Mouse (Mus musculus) kidney, postnatal 0 days (tissue): ENCODE data around the gene Otulin. TPM values are rescaled to one million over a fixed set of nuclear protein-coding genes. Genes with fewer than 3 reads are reported as not detected.

ENCODE experiments used
- ATAC-seq: fragments of 200-750 bp; cut with Nextera tagmentation; replicated peaks from 2 replicates; pipeline ENCODE4 v1.8.0; 2017; ENCODE audit warnings: low read depth, moderate number of reproducible peaks, moderate TSS enrichment, moderate library complexity; ENCODE audit not compliant: low FRiP score
- DNase-seq: peaks from one replicate; pipeline ENCODE4 v3.0.0-alpha.2; 2016; ENCODE audit warnings: low spot score
- H3K27ac ChIP-seq: fragments of 300-500 bp; sonication (generic); 2 replicates; pipeline ENCODE4 v1.5.1; 2014; ENCODE audit warnings: mild to moderate bottlenecking
- H3K27me3 ChIP-seq: fragments of 300-500 bp; sonication (generic); 2 replicates; pipeline ENCODE4 v1.6.1; 2014; ENCODE audit warnings: low read length, mixed read lengths; ENCODE audit not compliant: insufficient read depth
- H3K36me3 ChIP-seq: fragments of 300-500 bp; sonication (generic); 2 replicates; pipeline ENCODE4 v1.6.1; 2014; ENCODE audit warnings: low read length, mixed read lengths; ENCODE audit not compliant: insufficient read depth
- H3K4me1 ChIP-seq: fragments of 300-500 bp; sonication (generic); replicated peaks from 2 replicates; pipeline ENCODE4 v1.6.1; 2014; ENCODE audit warnings: antibody characterized with exemption, low read length, mixed read lengths; ENCODE audit not compliant: insufficient read depth
- H3K4me2 ChIP-seq: fragments of 300-500 bp; sonication (generic); 2 replicates; pipeline ENCODE4 v1.6.1; 2014; ENCODE audit warnings: mild to moderate bottlenecking, low read length, moderate library complexity, mixed read lengths
- H3K4me3 ChIP-seq: fragments of 300-500 bp; sonication (generic); replicated peaks from 2 replicates; pipeline ENCODE4 v1.5.1; 2014; ENCODE audit warnings: low read depth, low read length
- H3K9ac ChIP-seq: fragments of 300-500 bp; sonication (generic); 2 replicates; pipeline ENCODE4 v1.6.1; 2014; ENCODE audit warnings: low read depth, low read length
- H3K9me3 ChIP-seq: fragments of 300-500 bp; sonication (generic); replicated peaks from 2 replicates; pipeline ENCODE4 v1.6.1; 2016; ENCODE audit warnings: low read length, inconsistent platforms, mixed read lengths
- CTCF ChIP-seq: IDR thresholded peaks from 2 replicates; pipeline ENCODE4 v1.5.1; 2016; ENCODE audit warnings: antibody characterized with exemption, low read depth, mild to moderate bottlenecking, moderate library complexity
- WGBS: fragments of 180-500 bp; shearing (Covaris S2); extraction: QIAGEN DNeasy Blood & Tissue Kit; methylation state at CpG from one replicate; pipeline ENCODE4 v1.1.7; 2014; 5-methylcytosine and 5-hydroxymethylcytosine counted together
- polyA plus RNA-seq: library from polyadenylated mRNA; unstranded; fragments of >200 nt; fragmentation: Nextera tagmentation; extraction: Ambion mirVana; gene quantifications from 2 replicates; pipeline ENCODE4 v1.2.1, GENCODE M21; 2015

Otulin gene
- polyA plus RNA-seq, 1 experiment from 2014 or later: 41.1 TPM

DNA sequence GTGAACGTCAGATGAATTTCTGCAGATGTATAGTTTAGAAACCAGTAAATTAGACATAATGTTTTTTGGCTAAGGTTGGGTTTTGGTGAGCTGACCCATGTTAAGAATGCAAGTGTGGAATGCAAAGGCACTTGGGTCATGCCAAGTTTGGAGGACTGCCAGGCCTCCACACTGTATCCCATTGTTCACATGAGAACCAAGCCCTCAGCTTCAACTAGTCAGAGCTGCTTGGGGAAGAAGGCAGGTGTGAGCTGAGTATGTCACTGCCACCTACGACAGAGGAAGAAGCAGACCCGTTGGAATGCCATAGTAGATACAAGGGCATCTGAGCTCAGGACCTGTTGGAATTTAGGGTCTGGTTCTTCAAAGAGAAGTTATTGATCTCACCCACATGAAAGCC lies 54.6 kb downstream of the Otulin start:
- ATAC-seq: no peak
- Histone ChIP-seq H3K27me3 (no peaks in the 10 kb centered on the region), H3K36me3 (no peaks in the 10 kb centered on the region), H3K4me3 (no peak overlapping the region), H3K27ac (no peak overlapping the region), H3K9ac (no peak overlapping the region), H3K9me3 (no peaks in the 10 kb centered on the region), H3K4me1 (no peaks in the 10 kb centered on the region), H3K4me2 (no peak overlapping the region)
- no peak for DNase-seq
- no peak for TF ChIP-seq CTCF
- 68% methylated on average over 3 of the region's 3 CpGs for WGBS

DNA sequence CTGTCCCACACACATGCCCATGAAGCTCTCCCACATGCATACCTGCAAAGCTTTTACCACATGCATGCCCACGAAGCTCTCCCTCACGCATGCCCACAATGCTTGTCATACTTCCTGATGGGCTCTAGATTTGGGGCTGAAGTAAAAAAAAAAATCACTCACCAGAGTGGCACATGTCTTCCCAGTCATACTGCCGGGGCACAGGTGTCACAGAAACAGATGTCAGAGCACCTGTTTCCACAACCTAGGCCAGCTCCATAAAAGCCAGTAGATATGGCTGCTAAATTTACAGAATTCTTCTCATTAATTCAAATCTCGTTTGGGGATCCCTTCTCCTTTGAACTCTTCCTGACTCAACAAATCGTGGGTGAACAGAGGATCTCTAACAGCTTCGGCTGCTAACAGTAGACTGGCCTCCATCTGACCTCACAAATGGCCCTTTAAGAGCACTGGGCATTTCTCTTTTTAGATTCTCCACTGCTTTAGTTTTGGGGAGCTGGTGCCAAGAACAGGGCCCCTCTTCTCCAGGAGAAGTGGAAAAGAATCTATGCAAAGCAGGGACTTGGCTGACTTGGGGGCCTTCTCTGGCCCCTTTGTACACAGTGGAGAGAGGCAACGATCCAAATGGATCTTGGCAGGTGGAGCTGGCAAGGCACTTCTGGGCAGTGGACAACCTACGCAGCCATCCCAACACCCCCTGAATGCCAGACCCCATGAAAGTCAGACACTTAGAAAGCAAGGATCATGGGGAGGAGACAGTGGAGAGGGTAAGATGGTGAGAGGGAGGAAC lies 55.3 kb downstream of the Otulin start:
- Histone ChIP-seq H3K9ac (no peak overlapping the region), H3K4me1 (no peaks in the 10 kb centered on the region), H3K27ac (no peak overlapping the region), H3K36me3 (no peaks in the 10 kb centered on the region), H3K9me3 (no peaks in the 10 kb centered on the region), H3K4me2 (no peak overlapping the region), H3K4me3 (no peak overlapping the region), H3K27me3 (no peaks in the 10 kb centered on the region)
- WGBS: 78% methylated on average over 8 of the region's 8 CpGs
- TF ChIP-seq CTCF: no peak
- no peak for ATAC-seq
- no peak for DNase-seq

DNA sequence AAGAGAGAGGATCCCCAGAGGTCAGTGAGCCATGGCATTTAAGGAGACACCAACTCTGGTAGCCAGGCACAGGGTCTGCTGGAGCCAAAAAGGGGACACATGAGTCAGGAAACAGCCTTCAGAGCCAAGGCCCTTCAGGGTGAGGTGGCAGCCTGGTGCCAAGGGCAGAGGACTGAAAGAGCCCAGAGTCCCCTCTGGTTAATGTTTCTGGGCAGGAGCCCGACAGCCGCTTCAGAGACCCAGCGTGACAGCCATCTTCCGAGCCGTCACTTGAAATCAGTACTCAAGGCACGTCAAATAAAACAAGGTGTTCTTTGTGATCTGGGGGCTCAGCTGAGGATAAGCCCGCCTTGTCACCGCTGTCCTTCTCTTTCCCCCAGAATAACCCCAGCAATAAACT lies 59.3 kb downstream of the Otulin start:
- DNase-seq (no peak), ATAC-seq (no peak)
- Histone ChIP-seq H3K27me3 (no peaks in the 10 kb centered on the region), H3K27ac (no peak overlapping the region), H3K4me1 (no peaks in the 10 kb centered on the region), H3K4me3 (no peak overlapping the region), H3K9ac (no peak overlapping the region), H3K9me3 (no peaks in the 10 kb centered on the region), H3K4me2 (no peak overlapping the region), H3K36me3 (no peaks in the 10 kb centered on the region)
- 88% methylated on average over 8 of the region's 8 CpGs for WGBS
- no peak for TF ChIP-seq CTCF

DNA sequence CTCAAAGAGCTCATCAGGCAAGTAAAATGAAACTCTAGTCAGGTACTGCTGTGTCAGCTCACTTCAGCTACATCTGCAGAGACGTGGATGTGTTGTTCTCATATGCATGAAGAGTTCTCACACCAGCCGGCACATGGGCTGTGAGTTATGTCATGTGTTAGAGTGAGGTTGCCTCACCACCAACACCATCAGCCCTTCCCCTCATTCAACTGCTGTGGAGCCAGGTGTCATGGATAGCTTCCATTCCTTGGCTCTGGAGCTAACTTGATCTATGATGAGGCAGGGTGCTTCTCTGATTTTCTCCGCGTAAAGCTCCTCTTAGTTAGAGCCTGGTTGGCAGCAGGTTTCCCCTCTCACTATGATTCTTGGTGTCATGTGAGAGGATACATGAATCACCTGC lies 60.1 kb downstream of the Otulin start:
- WGBS: 85% methylated on average over 4 of the region's 4 CpGs
- no peaks in the 10 kb centered on the region for H3K9me3 ChIP-seq
- no peaks in the 10 kb centered on the region for H3K27me3 ChIP-seq
- no peak for TF ChIP-seq CTCF
- no peak for ATAC-seq
- no peaks in the 10 kb centered on the region for H3K4me1 ChIP-seq
- H3K4me3 ChIP-seq: no peak overlapping the region
- no peak overlapping the region for H3K9ac ChIP-seq
- H3K4me2 ChIP-seq: no peak overlapping the region
- no peaks in the 10 kb centered on the region for H3K36me3 ChIP-seq
- no peak for DNase-seq
- H3K27ac ChIP-seq: no peak overlapping the region

DNA sequence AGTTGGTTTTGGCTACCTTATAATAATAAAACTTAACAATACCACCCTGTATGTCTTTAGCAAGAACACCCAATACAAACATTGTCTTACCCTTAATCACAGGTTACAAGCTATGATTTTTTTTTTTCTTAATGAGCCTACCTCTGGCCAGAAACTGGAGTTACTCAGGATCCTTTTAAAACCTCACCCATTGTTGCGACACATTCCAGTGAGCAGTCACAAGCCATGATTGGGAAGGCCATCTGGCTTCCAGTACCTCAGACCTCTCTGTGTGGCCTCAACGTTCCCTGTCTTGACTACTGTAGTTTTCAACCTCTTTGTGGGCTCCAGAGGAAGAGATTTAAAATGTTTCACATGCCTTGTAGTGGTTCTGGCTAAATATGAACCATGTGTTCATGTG lies 60.6 kb downstream of the Otulin start:
- Histone ChIP-seq H3K4me3 (no peak overlapping the region), H3K27ac (no peak overlapping the region), H3K4me2 (no peak overlapping the region), H3K9me3 (no peaks in the 10 kb centered on the region), H3K36me3 (0 out of 2 replicates have a peak, but pooled peaks cover 1% of the 10 kb centered on the region), H3K27me3 (no peaks in the 10 kb centered on the region), H3K4me1 (no peaks in the 10 kb centered on the region), H3K9ac (no peak overlapping the region)
- DNase-seq (no peak), ATAC-seq (no peak)
- WGBS: 85% methylated on average over 2 of the region's 2 CpGs
- TF ChIP-seq CTCF: no peak

DNA sequence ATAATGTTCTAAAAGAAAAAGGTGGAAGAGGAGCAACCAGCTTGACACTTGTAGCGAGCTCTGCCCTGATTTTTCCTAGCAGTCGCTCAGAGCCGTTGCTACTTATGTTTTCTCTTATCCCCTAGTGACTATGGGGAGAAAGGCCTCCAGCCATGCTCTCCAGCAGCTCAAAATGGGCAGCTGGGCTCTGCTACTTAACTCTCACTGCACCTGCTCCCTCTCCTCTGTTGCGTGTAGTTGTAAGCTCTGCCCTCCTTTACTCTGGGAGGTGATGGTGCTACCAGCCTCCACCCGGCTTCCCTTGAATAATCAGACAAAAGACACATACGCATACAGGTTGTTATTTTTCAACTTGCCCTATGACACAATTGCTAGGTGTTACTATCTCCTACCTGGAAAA lies 62.1 kb downstream of the Otulin start:
- H3K9me3 ChIP-seq: no peaks in the 10 kb centered on the region
- H3K27ac ChIP-seq: no peak overlapping the region
- H3K36me3 ChIP-seq: 0 out of 2 replicates have a peak, but pooled peaks cover 3% of the 10 kb centered on the region
- H3K9ac ChIP-seq: no peak overlapping the region
- no peak for DNase-seq
- H3K27me3 ChIP-seq: no peaks in the 10 kb centered on the region
- 89% methylated on average over 6 of the region's 6 CpGs for WGBS
- no peak for ATAC-seq
- TF ChIP-seq CTCF: no peak
- H3K4me1 ChIP-seq: no peaks in the 10 kb centered on the region
- H3K4me2 ChIP-seq: no peak overlapping the region
- no peak overlapping the region for H3K4me3 ChIP-seq
